Mouse (Mus musculus): Measurements from ENCODE around the gene Rcc1l. TPM values are rescaled to one million over a fixed set of nuclear protein-coding genes. Genes with fewer than 3 reads are reported as not detected.

Gene Rcc1l
- polyA plus RNA-seq, 1 experiment from 2014 or later, result 14.7 TPM

- no peaks in the 10 kb centered on the region for H3K36me3 ChIP-seq (ENCODE audit: control insufficient read depth, insufficient read depth)
- H3K4me2 ChIP-seq (replicated peaks; ENCODE audit: low read depth), result no peak overlapping the region
- H3K27ac ChIP-seq (ENCODE audit: low read depth, low read length), result no peak overlapping the region
- H3K9me3 ChIP-seq (ENCODE audit: control insufficient read depth), result no peaks in the 10 kb centered on the region
- 0 out of 2 replicates have a peak, but pooled peaks cover 9% of the 10 kb centered on the region for H3K4me1 ChIP-seq (replicated peaks; ENCODE audit: control insufficient read depth, insufficient read depth, low read length)
- no peak overlapping the region for H3K9ac ChIP-seq (ENCODE audit: low read depth, low read length)
- ATAC-seq, result no peak
- H3K4me3 ChIP-seq (ENCODE audit: low read depth, low read length), result no peak overlapping the region
- 61% methylated on average over 7 of the region's 7 CpGs for WGBS
- no peaks in the 10 kb centered on the region for H3K27me3 ChIP-seq (replicated peaks; ENCODE audit: control insufficient read depth, insufficient read depth, low read length)
- TF ChIP-seq CTCF (IDR thresholded peaks at IDR 0.05; ENCODE audit: low read depth), result no peak
These were observed 2.0 kb upstream of the Rcc1l start for GRCm38 (mm10) chr5:134178536-134178935.

- Histone ChIP-seq H3K27me3 (replicated peaks; ENCODE audit: control insufficient read depth, insufficient read depth, low read length) (no peaks in the 10 kb centered on the region), H3K4me3 (ENCODE audit: low read depth, low read length) (peak overlapping the region; percentile 95), H3K4me2 (replicated peaks; ENCODE audit: low read depth) (peak overlapping the region; percentile 78), H3K9me3 (ENCODE audit: control insufficient read depth) (no peaks in the 10 kb centered on the region), H3K36me3 (ENCODE audit: control insufficient read depth, insufficient read depth) (peaks cover 12% of the 10 kb centered on the region), H3K9ac (ENCODE audit: low read depth, low read length) (peak overlapping the region; percentile 76), H3K4me1 (replicated peaks; ENCODE audit: control insufficient read depth, insufficient read depth, low read length) (no peaks in the 10 kb centered on the region), H3K27ac (ENCODE audit: low read depth, low read length) (peak overlapping the region; percentile 77)
- TF ChIP-seq CTCF (IDR thresholded peaks at IDR 0.05; ENCODE audit: low read depth), result no peak
- peak; percentile 18; the same call in 1 of the 2 replicates for ATAC-seq
- 13% methylated on average over 10 of the region's 10 CpGs for WGBS
These were observed 878 bp downstream of the Rcc1l start for GRCm38 (mm10) chr5:134175696-134176095.

GRCm38 (mm10) chr5:134173206-134173605, 3.4 kb downstream of the Rcc1l start:
- peak; percentile 80 for TF ChIP-seq CTCF (IDR thresholded peaks at IDR 0.05; ENCODE audit: low read depth)
- WGBS, result 40% methylated on average over 4 of the region's 4 CpGs
- H3K9me3 ChIP-seq (ENCODE audit: control insufficient read depth), result no peaks in the 10 kb centered on the region
- H3K9ac ChIP-seq (ENCODE audit: low read depth, low read length), result no peak overlapping the region
- H3K4me1 ChIP-seq (replicated peaks; ENCODE audit: control insufficient read depth, insufficient read depth, low read length), result no peaks in the 10 kb centered on the region
- no peak overlapping the region for H3K4me2 ChIP-seq (replicated peaks; ENCODE audit: low read depth)
- H3K27ac ChIP-seq (ENCODE audit: low read depth, low read length), result no peak overlapping the region
- no peak for ATAC-seq
- H3K4me3 ChIP-seq (ENCODE audit: low read depth, low read length), result no peak overlapping the region
- peaks cover 14% of the 10 kb centered on the region for H3K36me3 ChIP-seq (ENCODE audit: control insufficient read depth, insufficient read depth)
- H3K27me3 ChIP-seq (replicated peaks; ENCODE audit: control insufficient read depth, insufficient read depth, low read length), result no peaks in the 10 kb centered on the region

- no peak for TF ChIP-seq CTCF (IDR thresholded peaks at IDR 0.05; ENCODE audit: low read depth)
- Histone ChIP-seq H3K9me3 (ENCODE audit: control insufficient read depth) (no peaks in the 10 kb centered on the region), H3K36me3 (ENCODE audit: control insufficient read depth, insufficient read depth) (peaks cover 38% of the 10 kb centered on the region), H3K9ac (ENCODE audit: low read depth, low read length) (no peak overlapping the region), H3K4me1 (replicated peaks; ENCODE audit: control insufficient read depth, insufficient read depth, low read length) (no peaks in the 10 kb centered on the region), H3K4me2 (replicated peaks; ENCODE audit: low read depth) (no peak overlapping the region), H3K4me3 (ENCODE audit: low read depth, low read length) (no peak overlapping the region), H3K27me3 (replicated peaks; ENCODE audit: control insufficient read depth, insufficient read depth, low read length) (no peaks in the 10 kb centered on the region), H3K27ac (ENCODE audit: low read depth, low read length) (no peak overlapping the region)
- ATAC-seq, result peak; percentile 42; the same call in 1 of the 2 replicates
- 64% methylated on average over 8 of the region's 8 CpGs for WGBS
These were observed 6.4 kb downstream of the Rcc1l start for GRCm38 (mm10) chr5:134170167-134170566.

GRCm38 (mm10) chr5:134169231-134169630, 7.3 kb downstream of the Rcc1l start:
- Histone ChIP-seq H3K4me3 (ENCODE audit: low read depth, low read length) (no peak overlapping the region), H3K36me3 (ENCODE audit: control insufficient read depth, insufficient read depth) (peaks cover 40% of the 10 kb centered on the region), H3K9me3 (ENCODE audit: control insufficient read depth) (no peaks in the 10 kb centered on the region), H3K4me1 (replicated peaks; ENCODE audit: control insufficient read depth, insufficient read depth, low read length) (no peaks in the 10 kb centered on the region), H3K27me3 (replicated peaks; ENCODE audit: control insufficient read depth, insufficient read depth, low read length) (no peaks in the 10 kb centered on the region), H3K4me2 (replicated peaks; ENCODE audit: low read depth) (no peak overlapping the region), H3K27ac (ENCODE audit: low read depth, low read length) (no peak overlapping the region), H3K9ac (ENCODE audit: low read depth, low read length) (no peak overlapping the region)
- 90% methylated on average over 10 of the region's 10 CpGs for WGBS
- no peak for TF ChIP-seq CTCF (IDR thresholded peaks at IDR 0.05; ENCODE audit: low read depth)
- ATAC-seq, result no peak

GRCm38 (mm10) chr5:134168033-134168432, 8.5 kb downstream of the Rcc1l start:
- H3K9me3 ChIP-seq (ENCODE audit: control insufficient read depth), result no peaks in the 10 kb centered on the region
- WGBS, result 86% methylated on average over 9 of the region's 9 CpGs
- H3K4me1 ChIP-seq (replicated peaks; ENCODE audit: control insufficient read depth, insufficient read depth, low read length), result no peaks in the 10 kb centered on the region
- ATAC-seq, result no peak
- H3K4me2 ChIP-seq (replicated peaks; ENCODE audit: low read depth), result no peak overlapping the region
- TF ChIP-seq CTCF (IDR thresholded peaks at IDR 0.05; ENCODE audit: low read depth), result no peak
- H3K27me3 ChIP-seq (replicated peaks; ENCODE audit: control insufficient read depth, insufficient read depth, low read length), result no peaks in the 10 kb centered on the region
- H3K27ac ChIP-seq (ENCODE audit: low read depth, low read length), result no peak overlapping the region
- no peak overlapping the region for H3K4me3 ChIP-seq (ENCODE audit: low read depth, low read length)
- peaks cover 49% of the 10 kb centered on the region for H3K36me3 ChIP-seq (ENCODE audit: control insufficient read depth, insufficient read depth)
- no peak overlapping the region for H3K9ac ChIP-seq (ENCODE audit: low read depth, low read length)

- H3K4me2 ChIP-seq (replicated peaks; ENCODE audit: low read depth), result no peak overlapping the region
- no peak overlapping the region for H3K4me3 ChIP-seq (ENCODE audit: low read depth, low read length)
- H3K27ac ChIP-seq (ENCODE audit: low read depth, low read length), result no peak overlapping the region
- H3K36me3 ChIP-seq (ENCODE audit: control insufficient read depth, insufficient read depth), result peaks cover 56% of the 10 kb centered on the region
- TF ChIP-seq CTCF (IDR thresholded peaks at IDR 0.05; ENCODE audit: low read depth), result no peak
- H3K9ac ChIP-seq (ENCODE audit: low read depth, low read length), result no peak overlapping the region
- WGBS, result 84% methylated on average over 7 of the region's 7 CpGs
- no peaks in the 10 kb centered on the region for H3K27me3 ChIP-seq (replicated peaks; ENCODE audit: control insufficient read depth, insufficient read depth, low read length)
- ATAC-seq, result no peak
- H3K4me1 ChIP-seq (replicated peaks; ENCODE audit: control insufficient read depth, insufficient read depth, low read length), result no peaks in the 10 kb centered on the region
- H3K9me3 ChIP-seq (ENCODE audit: control insufficient read depth), result no peaks in the 10 kb centered on the region
These were observed 9.9 kb downstream of the Rcc1l start for GRCm38 (mm10) chr5:134166642-134167041.

Data from intestine, postnatal 0 days (tissue).